Mouse (Mus musculus) urinary bladder, postnatal 36 days (tissue): ENCODE data around the gene Vmn2r71.

Experiments used
- DNase-seq, 2 experiments: peaks; one replicate each; pipeline ENCODE4 v3.0.0; 2022; ENCODE audit warnings: low spot score in 2 of 2, mixed read lengths in 1 of 2

Gene Vmn2r71

GRCm38 (mm10) chr7:85562787-85563186 lies at the start of gene Vmn2r71:
TSS of gene Vmn2r71 (plus strand) at chr7:85563087.
- DNase-seq, result no peak

DNA sequence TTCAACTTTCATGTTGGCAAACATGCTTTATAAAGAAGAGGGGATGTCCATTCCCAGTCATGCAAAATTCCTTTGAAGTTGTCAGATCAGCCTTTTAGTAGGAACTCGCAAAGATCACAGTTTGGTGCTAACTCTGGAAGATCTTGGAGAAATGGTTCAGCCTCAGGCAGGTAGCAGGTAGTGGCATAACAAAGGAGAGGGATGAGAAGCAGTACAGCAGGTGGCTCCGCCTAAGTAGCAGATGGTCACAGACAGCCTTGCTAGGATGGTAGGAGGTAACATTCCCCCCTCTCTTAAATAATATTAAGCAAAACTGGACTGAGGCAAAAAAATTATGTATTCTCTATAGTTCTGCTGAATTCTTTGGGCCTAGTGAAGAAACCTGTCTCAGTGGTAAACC lies 20.8 kb upstream of the Vmn2r71 start:
- DNase-seq, result no peak

GRCm38 (mm10) chr7:85543118-85543517 lies 19.8 kb upstream of the Vmn2r71 start:
- no peak for DNase-seq

GRCm38 (mm10) chr7:85569092-85569491 lies 6.2 kb downstream of the Vmn2r71 start, which contains the start of gene Vmn2r70:
TSS of gene Vmn2r70 (minus strand) at chr7:85569192.
- DNase-seq, result no peak
